Comparison of ENCODE assay signal across 8 mouse cellular contexts in the genomic region with DNA sequence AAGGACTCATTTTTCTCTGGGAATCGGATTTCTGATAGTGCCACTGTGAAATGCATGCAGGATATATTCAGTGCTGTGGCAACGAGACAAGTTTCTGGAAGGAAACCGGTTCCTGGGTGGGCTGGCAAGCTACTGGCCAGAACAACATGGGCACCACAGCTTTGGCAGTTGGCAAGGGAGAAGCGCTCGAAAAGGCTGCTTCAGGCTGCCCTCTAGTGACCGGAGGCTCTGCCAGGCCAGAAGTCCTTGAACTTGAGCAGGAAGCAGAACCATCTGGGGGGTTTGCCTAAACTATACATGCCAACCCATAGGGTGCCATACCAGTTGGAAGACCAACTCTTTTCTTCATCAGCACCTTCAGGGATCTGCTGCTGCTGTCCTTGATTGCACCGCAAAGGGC. TPM values are rescaled to one million over a fixed set of nuclear protein-coding genes. Genes with fewer than 3 reads are reported as not detected.
A peak's percentile ranks its signal among the peaks of the same experiment; 100 is the strongest.
DNase-seq lines count a peak whose midpoint lies in the region; ATAC-seq and TF ChIP-seq lines count a peak whose summit lies in the region.

No protein-coding gene starts in this region.

- DNase-seq in kidney, adult 11 months = peak; percentile 72
- no peak for DNase-seq in Patski (ENCODE audit: low read depth, low spot score)
- DNase-seq in cerebellum, postnatal 4 days (ENCODE audit: low spot score in 2 of 2) = peak; percentile 50 to 78
- DNase-seq in hindbrain, embryonic 14.5 days (ENCODE audit: low spot score) = no peak
- DNase-seq in left cerebral cortex, postnatal 10 days (ENCODE audit: extremely low spot score in 1 of 2, low spot score in 2 of 2) = peak; percentile 67 to 78
- DNase-seq in right cerebral cortex, adult 2 months (ENCODE audit: low spot score in 2 of 2) = peak; percentile 67 to 82

- H3K4me2 ChIP-seq in kidney, embryonic 15.5 days = no peak overlapping the region
- no peak overlapping the region for H3K4me2 ChIP-seq in hindbrain, embryonic 14.5 days (replicated peaks)

- ATAC-seq in kidney, embryonic 15.5 days (replicated peaks; ENCODE audit: low FRiP score) = no peak
- ATAC-seq in Patski = peak; percentile 79
- ATAC-seq in hindbrain, embryonic 14.5 days (ENCODE audit: low FRiP score) = 0 out of 2 replicates have a peak, but pooled peaks have one; percentile 19
- ATAC-seq in erythroid progenitor cell, adult 5-6 weeks (replicated peaks; ENCODE audit: low FRiP score, poor library complexity, severe bottlenecking) = no peak

- in situ Hi-C loops in Patski (cut with MboI; ENCODE audit: low pct_unique_long_range_greater_than_20kb) = loop anchor here (10.0 kb wide), 1 partner anchor 152 kb away; no protein-coding TSS in a partner anchor

- CTCF ChIA-PET in Patski (lab: Charles Lee) = interaction anchor here (0.7 to 5.4 kb wide), 7 partner anchors 18 to 162 kb away, joined by 3 to 44 read pairs (median 3); no protein-coding TSS in a partner anchor

- WGBS in kidney, embryonic 15.5 days = 68% methylated on average over 7 of the region's 7 CpGs
- WGBS in hindbrain, embryonic 14.5 days = 70% methylated on average over 7 of the region's 7 CpGs

- peak; percentile 90 for TF ChIP-seq CTCF in Patski (IDR thresholded peaks at IDR 0.05)

- no peak overlapping the region for H3K27ac ChIP-seq in kidney, embryonic 15.5 days
- no peak overlapping the region for H3K27ac ChIP-seq in hindbrain, embryonic 14.5 days

- intact Hi-C loops in left cerebral cortex, postnatal 10 days (cut with DNase I) = loop anchor here (5.0 to 10.0 kb wide), 2 partner anchors 91 to 152 kb away; no protein-coding TSS in a partner anchor

- no peaks in the 10 kb centered on the region for H3K9me3 ChIP-seq in kidney, embryonic 15.5 days (replicated peaks)
- H3K9me3 ChIP-seq in hindbrain, embryonic 14.5 days (ENCODE audit: control insufficient read depth, low read length) = no peaks in the 10 kb centered on the region

- no peaks in the 10 kb centered on the region for H3K36me3 ChIP-seq in kidney, embryonic 15.5 days
- H3K36me3 ChIP-seq in hindbrain, embryonic 14.5 days (replicated peaks; ENCODE audit: control insufficient read depth, insufficient read depth) = no peaks in the 10 kb centered on the region

- peaks cover 40% of the 10 kb centered on the region for H3K4me1 ChIP-seq in kidney, embryonic 15.5 days
- peaks cover 24% of the 10 kb centered on the region for H3K4me1 ChIP-seq in hindbrain, embryonic 14.5 days (replicated peaks; ENCODE audit: control insufficient read depth, insufficient read depth, low read length)

- H3K27me3 ChIP-seq in kidney, embryonic 15.5 days = no peaks in the 10 kb centered on the region
- H3K27me3 ChIP-seq in Patski = no peaks in the 10 kb centered on the region
- H3K27me3 ChIP-seq in hindbrain, embryonic 14.5 days (ENCODE audit: control insufficient read depth, insufficient read depth, low read length) = no peaks in the 10 kb centered on the region

- POLR2A ChIA-PET in Patski (lab: Charles Lee) = no interaction called here

- H3K9ac ChIP-seq in kidney, embryonic 15.5 days = no peak overlapping the region
- H3K9ac ChIP-seq in hindbrain, embryonic 14.5 days = no peak overlapping the region

- no peak overlapping the region for H3K4me3 ChIP-seq in kidney, embryonic 15.5 days (replicated peaks)
- no peak overlapping the region for H3K4me3 ChIP-seq in hindbrain, embryonic 14.5 days (replicated peaks; ENCODE audit: low read length)

RNA-seq across cellular contexts. Expression of gene Cryzl2, which starts 12.1 kb away (rescaled TPM):
- polyA plus RNA-seq in kidney, embryonic 15.5 days (2015; fragmentation: Nextera tagmentation; extraction: Ambion mirVana) = 17.4 and 19.8 TPM in 2 replicates
- polyA plus RNA-seq in Patski (2021) = not detected
- 7.6 and 9.9 TPM in 2 replicates for polyA plus RNA-seq in hindbrain, embryonic 14.5 days (2014; fragmentation: Nextera tagmentation; extraction: Ambion mirVana)
- total RNA-seq in left cerebral cortex, postnatal 10 days (2021) = 1 to 10 TPM; 3.3 to 3.9 TPM
- total RNA-seq in erythroid progenitor cell, adult 5-6 weeks (2015; ENCODE audit: low replicate concordance) = 5.0 and 9.2 TPM in 2 replicates
- 4.7 TPM in 1 of 2 replicates, not detected in the other for total RNA-seq in erythroid progenitor cell, adult 5-6 weeks (2017; ENCODE audit: low replicate concordance)

RNA-seq across cellular contexts. Expression of gene Rasal2, which starts 33.9 kb away (rescaled TPM):
- 8.0 and 8.1 TPM in 2 replicates for polyA plus RNA-seq in kidney, embryonic 15.5 days (2015; fragmentation: Nextera tagmentation; extraction: Ambion mirVana)
- polyA plus RNA-seq in Patski (2021) = 16.6 TPM
- polyA plus RNA-seq in hindbrain, embryonic 14.5 days (2014; fragmentation: Nextera tagmentation; extraction: Ambion mirVana) = 42.1 and 45.5 TPM in 2 replicates
- 10 to 100 TPM; 55.1 to 56.2 TPM for total RNA-seq in left cerebral cortex, postnatal 10 days (2021)
- 0.36 TPM in 1 of 2 replicates, not detected in the other for total RNA-seq in erythroid progenitor cell, adult 5-6 weeks (2015; ENCODE audit: low replicate concordance)
- total RNA-seq in erythroid progenitor cell, adult 5-6 weeks (2017; ENCODE audit: low replicate concordance) = 0.26 and 0.76 TPM in 2 replicates

Comparison
In these comparisons a context has a peak if more than half of its experiments do, and no peak if none do; other contexts are left out.
1. DNase-seq: peak in kidney, adult 11 months (single experiment), cerebellum, postnatal 4 days (2 of 2), left cerebral cortex, postnatal 10 days (2 of 2) and right cerebral cortex, adult 2 months (2 of 2); none in Patski (single experiment) and hindbrain, embryonic 14.5 days (single experiment).
2. ATAC-seq: peak in Patski (single experiment) and hindbrain, embryonic 14.5 days (single experiment); none in kidney, embryonic 15.5 days (single experiment) and erythroid progenitor cell, adult 5-6 weeks (single experiment).